Mouse (Mus musculus) olfactory bulb, adult 2 months (tissue): ENCODE results near the gene Nfatc2.

Source experiments
- CTCF ChIP-seq: fragments of 200-500 bp; IDR thresholded peaks from 2 replicates; pipeline ENCODE4 v1.5.1; 2012; ENCODE audit warnings: low read depth, mild to moderate bottlenecking, low read length, moderate library complexity; ENCODE audit not compliant: insufficient read depth
- POLR2A ChIP-seq: fragments of 200-500 bp; IDR thresholded peaks from 2 replicates; pipeline ENCODE4 v1.6.1; 2012; ENCODE audit warnings: mild to moderate bottlenecking, low read depth, low read length, moderate library complexity; ENCODE audit not compliant: insufficient read depth

GRCm38 (mm10) chr2:168440918-168441328 lies 160.5 kb downstream of the Nfatc2 start:
- no peak for TF ChIP-seq CTCF
- TF ChIP-seq POLR2A = no peak
